Mouse (Mus musculus) bone marrow macrophage, adult 2 months (primary cell): ENCODE measurements around the gene Smad6. TPM values are rescaled to one million over a fixed set of nuclear protein-coding genes. Genes with fewer than 3 reads are reported as not detected.

Source experiments
- H3K27ac ChIP-seq: 2 replicates; pipeline ENCODE4 v1.5.1; 2012; ENCODE audit warnings: low read depth, low read length; ENCODE audit not compliant: insufficient read depth
- H3K4me1 ChIP-seq: 2 replicates; pipeline ENCODE4 v1.6.1; 2012; ENCODE audit warnings: low read length; ENCODE audit not compliant: control insufficient read depth, insufficient read depth
- H3K4me3 ChIP-seq: 2 replicates; pipeline ENCODE4 v1.5.1; 2012; ENCODE audit warnings: mild to moderate bottlenecking, low read length, moderate library complexity; ENCODE audit not compliant: insufficient read depth
- CTCF ChIP-seq: IDR thresholded peaks from 2 replicates; pipeline ENCODE4 v1.5.1; 2012; ENCODE audit warnings: low read depth, mild to moderate bottlenecking, low read length, moderate library complexity
- POLR2A ChIP-seq: IDR thresholded peaks from 2 replicates; pipeline ENCODE4 v1.6.1; 2012; ENCODE audit warnings: mild to moderate bottlenecking, low read depth, low read length, borderline replicate concordance
- polyA plus RNA-seq: library from polyadenylated mRNA; stranded (reverse); fragments of >200 nt; gene quantifications from 2 replicates; pipeline ENCODE4 v1.2.4, GENCODE M21; 2012; ENCODE audit not compliant: missing spikeins, insufficient read depth, insufficient read length

Smad6 gene
- polyA plus RNA-seq, 1 experiment = 0.62 TPM

DNA sequence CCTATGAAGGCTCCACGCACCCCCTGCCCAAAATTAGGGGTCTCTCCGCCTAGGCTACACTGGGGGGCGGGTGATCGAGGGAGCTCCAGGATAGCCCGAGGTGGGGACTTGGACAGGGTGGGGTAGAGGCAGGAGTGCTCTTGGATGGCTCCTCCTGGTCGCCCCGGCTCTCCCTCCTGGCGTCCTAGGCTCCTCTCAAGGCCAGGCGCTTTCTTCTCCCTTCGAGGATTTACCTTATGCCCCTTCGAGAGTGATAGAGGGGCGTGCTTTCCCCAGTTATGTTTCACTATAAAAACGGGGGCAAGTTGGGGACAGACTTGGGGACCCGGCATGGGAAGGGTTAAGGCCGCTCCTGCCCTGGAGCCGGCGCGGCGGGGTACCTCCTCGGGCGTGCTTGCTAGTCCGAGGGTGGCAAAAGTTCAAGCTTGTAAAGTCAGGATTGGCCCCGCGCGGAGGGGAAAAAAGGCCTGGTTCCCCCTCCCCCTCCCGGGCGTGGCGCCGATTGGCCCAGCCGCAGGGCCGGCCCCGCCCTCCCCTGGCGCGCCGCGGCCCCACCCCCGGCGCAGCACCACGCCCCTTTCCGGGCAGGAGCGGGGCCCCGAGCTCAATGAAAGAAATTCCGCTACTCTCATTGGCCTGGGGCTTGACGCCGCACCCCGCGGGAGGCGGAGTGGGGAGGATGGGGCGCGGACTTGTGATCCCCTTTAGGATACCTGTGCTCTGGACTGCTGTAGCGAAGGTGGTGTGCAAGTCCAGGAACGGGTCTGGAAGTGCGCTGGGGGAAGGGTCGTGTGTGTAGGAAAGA is 905 bp upstream of the Smad6 start:
- H3K4me1 ChIP-seq = peaks cover 4% of the 10 kb centered on the region
- TF ChIP-seq CTCF = no peak
- TF ChIP-seq POLR2A = 0 out of 2 replicates have a peak, but pooled peaks have one; percentile 47
- H3K4me3 ChIP-seq = peak overlapping the region; percentile 64
- H3K27ac ChIP-seq = peak overlapping the region; percentile 12

DNA sequence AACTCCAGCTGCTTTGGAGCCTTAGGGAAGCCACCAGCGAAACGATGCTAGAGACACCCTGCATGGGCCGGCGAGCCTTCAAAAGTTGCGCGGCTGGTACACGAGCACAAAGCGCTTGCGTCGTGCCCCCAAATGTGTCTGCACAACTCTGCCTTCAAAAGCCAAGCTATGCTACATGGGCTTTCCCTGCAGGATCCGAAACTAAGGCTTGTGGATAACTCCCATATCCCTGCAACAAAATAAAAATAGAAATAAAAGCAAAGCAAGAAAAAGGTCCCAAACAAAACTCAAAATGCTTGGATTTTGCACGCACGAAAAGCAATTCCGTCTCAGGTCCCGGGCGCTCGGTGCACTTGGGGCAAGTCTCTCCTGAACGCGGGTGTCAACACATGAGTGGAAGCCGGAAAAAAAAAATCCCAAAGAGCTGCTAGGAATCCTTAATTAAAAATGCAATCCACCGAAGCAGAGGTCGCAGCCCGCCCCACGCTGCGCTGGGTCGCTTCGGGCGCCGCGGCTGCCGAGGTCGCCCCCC is 474 bp downstream of the Smad6 start:
- peak overlapping the region; percentile 57 for H3K4me3 ChIP-seq
- TF ChIP-seq POLR2A (no peak), CTCF (no peak)
- H3K4me1 ChIP-seq = peaks cover 7% of the 10 kb centered on the region
- H3K27ac ChIP-seq = no peak overlapping the region

- no peak overlapping the region for H3K27ac ChIP-seq
- TF ChIP-seq POLR2A = no peak
- peak overlapping the region; percentile 57 for H3K4me3 ChIP-seq
- peaks cover 7% of the 10 kb centered on the region for H3K4me1 ChIP-seq
These were observed 1.1 kb downstream of the Smad6 start for GRCm38 (mm10) chr9:64020606-64021318.

GRCm38 (mm10) chr9:64020171-64020605 is 1.7 kb downstream of the Smad6 start:
- H3K27ac ChIP-seq = no peak overlapping the region
- TF ChIP-seq POLR2A = no peak
- no peak for TF ChIP-seq CTCF
- H3K4me3 ChIP-seq = peak overlapping the region; percentile 57
- peaks cover 7% of the 10 kb centered on the region for H3K4me1 ChIP-seq

GRCm38 (mm10) chr9:64019036-64019886 is 2.6 kb downstream of the Smad6 start:
- Histone ChIP-seq H3K27ac (no peak overlapping the region), H3K4me3 (no peak overlapping the region), H3K4me1 (peaks cover 7% of the 10 kb centered on the region)
- no peak for TF ChIP-seq CTCF
- TF ChIP-seq POLR2A = no peak

GRCm38 (mm10) chr9:64017861-64018793 is 3.7 kb downstream of the Smad6 start:
- no peak overlapping the region for H3K4me3 ChIP-seq
- TF ChIP-seq POLR2A (no peak), CTCF (no peak)
- peaks cover 4% of the 10 kb centered on the region for H3K4me1 ChIP-seq
- no peak overlapping the region for H3K27ac ChIP-seq

GRCm38 (mm10) chr9:64016648-64017400 is 5.0 kb downstream of the Smad6 start:
- TF ChIP-seq CTCF = no peak
- no peak overlapping the region for H3K4me3 ChIP-seq
- H3K4me1 ChIP-seq = peaks cover 3% of the 10 kb centered on the region; the same call in 1 of the 2 replicates
- H3K27ac ChIP-seq = no peak overlapping the region

GRCm38 (mm10) chr9:64016092-64016491 is 5.8 kb downstream of the Smad6 start:
- Histone ChIP-seq H3K4me1 (peaks cover 3% of the 10 kb centered on the region; the same call in 1 of the 2 replicates), H3K4me3 (no peak overlapping the region), H3K27ac (no peak overlapping the region)
- TF ChIP-seq POLR2A = no peak
- TF ChIP-seq CTCF = no peak
